Mouse (Mus musculus) cerebellum, adult 2 months (tissue): ENCODE results near the gene Tlr9. TPM values are rescaled to one million over a fixed set of nuclear protein-coding genes. Genes with fewer than 3 reads are reported as not detected.

Source experiments
- DNase-seq, 2 experiments: peaks; one replicate each; pipeline ENCODE4 v3.0.0; 2021
- H3K27ac ChIP-seq: fragments of 200-500 bp; 2 replicates; pipeline ENCODE4 v1.5.1; 2012; ENCODE audit warnings: low read length, control low read depth, inconsistent platforms; ENCODE audit not compliant: insufficient read depth
- H3K27me3 ChIP-seq: fragments of 200-500 bp; 2 replicates; pipeline ENCODE4 v1.6.1; 2012; ENCODE audit warnings: inconsistent platforms, mild to moderate bottlenecking, low read length, moderate library complexity; ENCODE audit not compliant: control insufficient read depth, insufficient read depth
- H3K4me1 ChIP-seq: fragments of 200-500 bp; 2 replicates; pipeline ENCODE4 v1.6.1; 2011; ENCODE audit warnings: low read length; ENCODE audit not compliant: control insufficient read depth, insufficient read depth
- H3K4me3 ChIP-seq: fragments of 200-500 bp; replicated peaks from 2 replicates; pipeline ENCODE3; 2011; ENCODE audit warnings: mild to moderate bottlenecking, low read depth, low read length, control low read depth; ENCODE audit not compliant: insufficient read depth
- CTCF ChIP-seq: fragments of 200-500 bp; IDR thresholded peaks from 2 replicates; pipeline ENCODE4 v1.5.1; 2011; ENCODE audit warnings: low read depth, mild to moderate bottlenecking, control low read depth, low read length, moderate library complexity, borderline replicate concordance; ENCODE audit not compliant: insufficient read depth
- POLR2A ChIP-seq: fragments of 200-500 bp; IDR thresholded peaks from 2 replicates; pipeline ENCODE4 v1.6.1; 2011; ENCODE audit warnings: low read length, control low read depth, borderline replicate concordance; ENCODE audit not compliant: insufficient read depth
- WGBS: fragments of 180-500 bp; shearing (Covaris S2); methylation state at CpG from one replicate; pipeline ENCODE4 v1.1.7; 2018; 5-methylcytosine and 5-hydroxymethylcytosine counted together
- polyA plus RNA-seq: library from polyadenylated mRNA; depleted of rRNA; stranded (reverse); fragments of >200 nt; gene quantifications from 2 replicates; pipeline ENCODE4 v1.2.3, GENCODE M21; 2012; rRNA removed

The Tlr9 gene
- polyA plus RNA-seq, 1 experiment: 0.31 TPM

- H3K27me3 ChIP-seq: no peaks in the 10 kb centered on the region
- 68% methylated on average over 1 of the region's 1 CpGs for WGBS
- TF ChIP-seq CTCF (no peak), POLR2A (no peak)
- DNase-seq: no peak
- no peaks in the 10 kb centered on the region for H3K4me1 ChIP-seq
- no peak overlapping the region for H3K4me3 ChIP-seq
- H3K27ac ChIP-seq: no peak overlapping the region
These were observed 53.4 kb downstream of the Tlr9 start for GRCm38 (mm10) chr9:106275806-106276205.

Other genes with a start within 250 kb of the Tlr9 start
- 0.30 and 1.1 TPM in 2 replicates for gene Col6a4, start 125.8 kb upstream of the Tlr9 start, polyA plus RNA-seq
- gene Glyctk, start 64.5 kb upstream of the Tlr9 start, polyA plus RNA-seq: 1.7 and 2.2 TPM in 2 replicates
- 137 and 140 TPM in 2 replicates for gene Wdr82, start 51.7 kb upstream of the Tlr9 start, polyA plus RNA-seq
- gene Ppm1m, start 22.9 kb upstream of the Tlr9 start, polyA plus RNA-seq: 36.0 and 38.9 TPM in 2 replicates
- gene Twf2, start 19.5 kb upstream of the Tlr9 start, polyA plus RNA-seq: 54.7 and 59.1 TPM in 2 replicates
- 117 and 134 TPM in 2 replicates for gene Alas1, start 26.1 kb downstream of the Tlr9 start, polyA plus RNA-seq
- 3.9 and 4.4 TPM in 2 replicates for gene Poc1a, start 58.5 kb downstream of the Tlr9 start, polyA plus RNA-seq
- 46.4 and 49.6 TPM in 2 replicates for gene Dusp7, start 146.0 kb downstream of the Tlr9 start, polyA plus RNA-seq
- 435 and 475 TPM in 2 replicates for gene Rpl29, start 206.9 kb downstream of the Tlr9 start, polyA plus RNA-seq
- gene Acy1, start 215.7 kb downstream of the Tlr9 start, polyA plus RNA-seq: 16.2 and 16.4 TPM in 2 replicates
- gene Abhd14b, start 224.9 kb downstream of the Tlr9 start, polyA plus RNA-seq: 59.7 and 68.5 TPM in 2 replicates
- 49.7 and 51.5 TPM in 2 replicates for gene Abhd14a, start 225.1 kb downstream of the Tlr9 start, polyA plus RNA-seq
- gene Pcbp4, start 230.7 kb downstream of the Tlr9 start, polyA plus RNA-seq: 515 and 572 TPM in 2 replicates
- gene Gpr62, start 243.3 kb downstream of the Tlr9 start, polyA plus RNA-seq: 27.9 and 30.7 TPM in 2 replicates